Mouse (Mus musculus) intestine, postnatal 0 days (tissue): ENCODE results near the gene Cyp2s1. TPM values are rescaled to one million over a fixed set of nuclear protein-coding genes. Genes with fewer than 3 reads are reported as not detected.
A peak's percentile ranks its signal among the peaks of the same experiment; 100 is the strongest.
"Not testable (repeated sequence)": the region's sequence is repeated elsewhere in the genome, so short reads cannot be mapped to it uniquely, and the experiment has no call there.

Experiments
- ATAC-seq: fragments of 200-750 bp; cut with Nextera tagmentation; 2 replicates; pipeline ENCODE4 v1.8.0; 2017; ENCODE audit warnings: mild to moderate bottlenecking, moderate TSS enrichment, moderate library complexity
- H3K27ac ChIP-seq: fragments of 300-500 bp; sonication (generic); 2 replicates; pipeline ENCODE4 v1.5.1; 2014; ENCODE audit warnings: mild to moderate bottlenecking, low read depth, low read length, moderate library complexity
- H3K27me3 ChIP-seq: fragments of 300-500 bp; sonication (generic); replicated peaks from 2 replicates; pipeline ENCODE4 v1.6.1; 2014; ENCODE audit warnings: low read length, mixed read lengths; ENCODE audit not compliant: control insufficient read depth, insufficient read depth
- H3K36me3 ChIP-seq: fragments of 300-500 bp; sonication (generic); 2 replicates; pipeline ENCODE4 v1.6.1; 2014; ENCODE audit warnings: mild to moderate bottlenecking, moderate library complexity; ENCODE audit not compliant: control insufficient read depth, insufficient read depth
- H3K4me1 ChIP-seq: fragments of 300-500 bp; sonication (generic); replicated peaks from 2 replicates; pipeline ENCODE4 v1.6.1; 2014; ENCODE audit warnings: antibody characterized with exemption, low read length, mixed read lengths; ENCODE audit not compliant: control insufficient read depth, insufficient read depth
- H3K4me2 ChIP-seq: fragments of 300-500 bp; sonication (generic); replicated peaks from 2 replicates; pipeline ENCODE4 v1.6.1; 2014; ENCODE audit warnings: low read depth, mild to moderate bottlenecking, moderate library complexity
- H3K4me3 ChIP-seq: fragments of 300-500 bp; sonication (generic); 2 replicates; pipeline ENCODE4 v1.5.1; 2014; ENCODE audit warnings: low read depth, low read length
- H3K9ac ChIP-seq: fragments of 300-500 bp; sonication (generic); 2 replicates; pipeline ENCODE4 v1.6.1; 2014; ENCODE audit warnings: mild to moderate bottlenecking, low read depth, low read length
- H3K9me3 ChIP-seq: fragments of 300-500 bp; sonication (generic); 2 replicates; pipeline ENCODE4 v1.6.1; 2016; ENCODE audit warnings: mixed run types; ENCODE audit not compliant: control insufficient read depth
- CTCF ChIP-seq: sonication (generic); IDR thresholded peaks from 2 replicates; pipeline ENCODE4 v1.5.1; 2016; ENCODE audit warnings: low read depth, mild to moderate bottlenecking, control low read depth, antibody characterized with exemption, moderate library complexity
- WGBS: fragments of 180-500 bp; shearing (Covaris S2); extraction: QIAGEN DNeasy Blood & Tissue Kit; methylation state at CpG from one replicate; pipeline ENCODE4 v1.1.7; 2014; 5-methylcytosine and 5-hydroxymethylcytosine counted together
- polyA plus RNA-seq: library from polyadenylated mRNA; unstranded; fragments of >200 nt; fragmentation: Nextera tagmentation; extraction: Ambion mirVana; gene quantifications from 2 replicates; pipeline ENCODE4 v1.2.1, GENCODE M21; 2015

The Cyp2s1 gene
- polyA plus RNA-seq, 1 experiment from 2014 or later = 9.7 TPM

- peak; percentile 49 for TF ChIP-seq CTCF
- H3K36me3 ChIP-seq = no peaks in the 10 kb centered on the region
- no peaks in the 10 kb centered on the region for H3K27me3 ChIP-seq
- H3K27ac ChIP-seq = no peak overlapping the region
- no peak for ATAC-seq
- no peak overlapping the region for H3K4me2 ChIP-seq
- 65% methylated on average over 3 of the region's 3 CpGs for WGBS
- H3K4me3 ChIP-seq = no peak overlapping the region
- no peaks in the 10 kb centered on the region for H3K9me3 ChIP-seq
- H3K9ac ChIP-seq = no peak overlapping the region
- 0 out of 2 replicates have a peak, but pooled peaks cover 2% of the 10 kb centered on the region for H3K4me1 ChIP-seq
These were observed 23.0 kb downstream of the Cyp2s1 start for GRCm38 (mm10) chr7:25793679-25794078.

DNA sequence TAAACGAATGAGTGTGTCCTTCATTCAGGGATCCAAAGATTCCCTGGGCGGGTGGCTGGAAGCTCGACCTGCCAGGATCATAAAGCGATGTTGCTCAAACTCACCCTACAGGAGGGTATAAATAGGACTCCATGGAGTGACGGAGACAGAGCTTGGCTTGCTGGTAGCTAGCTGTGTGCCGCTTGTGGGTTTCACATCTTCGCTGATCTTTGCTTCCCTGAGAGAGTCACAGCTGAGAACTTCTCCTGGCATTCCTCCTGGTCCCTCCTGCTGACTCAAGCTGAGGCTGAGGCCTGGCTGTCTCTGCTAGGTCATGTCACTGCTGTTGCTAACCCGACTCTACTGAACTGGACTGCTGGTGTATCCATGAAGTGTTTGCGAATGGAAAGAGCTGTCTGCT is 23.7 kb downstream of the Cyp2s1 start:
- not testable (repeated sequence) for H3K4me3 ChIP-seq, H3K4me2 ChIP-seq, H3K27me3 ChIP-seq, ATAC-seq, H3K9me3 ChIP-seq, H3K36me3 ChIP-seq, H3K4me1 ChIP-seq, H3K9ac ChIP-seq, H3K27ac ChIP-seq
- 49% methylated on average over 9 of the region's 9 CpGs for WGBS

DNA sequence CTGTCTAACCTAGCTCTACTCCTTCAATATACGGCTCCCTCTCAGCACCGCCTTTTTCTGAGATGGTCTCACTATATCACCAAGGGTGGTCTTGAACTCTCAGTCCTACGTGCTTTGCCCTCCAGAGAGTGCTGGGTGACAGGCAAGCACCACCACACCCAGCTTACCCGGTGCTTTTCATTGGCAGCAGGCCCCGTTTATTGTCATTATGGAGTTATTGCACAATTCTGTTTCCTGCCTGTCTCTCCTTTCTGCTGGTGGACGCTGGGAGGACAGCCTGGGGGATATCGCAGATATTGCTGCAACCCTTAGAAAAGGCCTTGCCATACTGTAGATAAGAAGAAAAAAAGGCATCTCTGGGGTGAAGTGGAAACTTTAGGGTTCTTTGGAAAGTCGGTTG is 26.1 kb downstream of the Cyp2s1 start:
- Histone ChIP-seq H3K27me3 (no peaks in the 10 kb centered on the region), H3K4me3 (no peak overlapping the region), H3K36me3 (no peaks in the 10 kb centered on the region), H3K27ac (peak overlapping the region; percentile 35; the same call in 1 of the 2 replicates), H3K9ac (no peak overlapping the region), H3K4me1 (0 out of 2 replicates have a peak, but pooled peaks cover 6% of the 10 kb centered on the region), H3K4me2 (no peak overlapping the region; the same call in 1 of the 2 replicates), H3K9me3 (no peaks in the 10 kb centered on the region)
- 37% methylated on average over 8 of the region's 8 CpGs for WGBS
- no peak for TF ChIP-seq CTCF
- no peak for ATAC-seq

DNA sequence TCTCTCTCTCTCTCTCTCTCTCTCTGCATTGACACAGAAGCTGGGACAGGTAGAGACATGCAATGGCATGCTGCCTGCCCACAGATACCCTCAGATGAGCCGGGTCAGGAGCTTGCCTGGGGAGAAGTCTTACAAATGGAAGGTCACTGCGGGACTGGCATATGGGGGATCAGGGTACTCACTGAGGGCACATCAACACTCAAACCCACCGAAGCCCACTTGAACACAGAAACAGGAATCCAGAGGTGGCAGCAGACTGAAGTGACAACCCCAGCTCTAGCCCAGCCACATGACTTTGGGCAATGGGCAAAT is 27.6 kb downstream of the Cyp2s1 start:
- H3K4me2 ChIP-seq = peak overlapping the region; percentile 89

DNA sequence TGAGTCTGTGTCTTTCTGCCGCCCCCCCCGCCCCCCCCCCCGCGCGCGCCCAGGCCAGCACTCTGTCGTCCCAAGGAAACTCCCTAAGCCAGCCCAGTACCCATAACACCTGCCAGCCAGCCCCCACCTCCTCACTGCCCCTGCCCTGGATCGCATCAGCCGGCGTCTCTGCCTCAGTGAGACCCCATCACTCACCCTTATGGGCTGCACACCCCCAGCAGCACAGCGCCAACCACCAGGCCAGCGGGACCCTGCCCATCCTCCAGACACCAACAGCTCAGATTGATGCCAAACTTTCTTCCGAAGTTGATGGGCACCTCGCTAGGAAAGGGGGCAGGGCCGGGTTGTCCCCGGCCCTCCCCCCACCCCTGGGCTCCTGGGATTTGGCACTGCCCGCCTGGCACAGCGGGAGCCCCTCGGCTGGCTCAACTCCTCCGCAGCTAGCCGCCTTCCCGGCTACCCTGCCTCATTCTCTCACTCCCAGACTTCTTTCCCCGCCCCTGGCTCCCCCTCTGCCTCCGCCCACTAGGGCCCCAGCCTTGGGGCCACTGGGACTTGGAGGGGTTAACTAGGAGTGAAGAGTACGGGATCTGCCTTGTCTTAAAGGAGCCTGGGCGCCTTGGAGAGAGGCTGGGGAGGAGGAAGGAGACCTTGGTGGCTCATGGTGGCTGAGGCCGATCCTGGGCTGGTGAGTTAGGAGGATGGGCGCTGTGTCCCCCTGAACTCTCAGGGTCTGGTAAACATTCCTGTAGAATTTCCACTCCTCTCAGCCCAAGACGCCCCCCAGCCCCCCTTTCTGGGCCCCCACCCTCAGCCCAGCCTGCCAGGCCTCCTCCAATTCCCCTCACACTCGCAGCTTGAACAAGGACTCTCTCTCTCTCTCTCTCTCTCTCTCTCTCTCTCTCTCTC is 28.2 kb downstream of the Cyp2s1 start, which contains the start of gene Axl:
Gene Axl, minus strand, starts transcription at position 486 of the 909 bp plus-strand sequence.
- H3K9me3 ChIP-seq = no peaks in the 10 kb centered on the region
- no peaks in the 10 kb centered on the region for H3K27me3 ChIP-seq
- no peak for TF ChIP-seq CTCF
- peak within 1 kb of the TSS; percentile 46; the same call in 1 of the 2 replicates for H3K27ac ChIP-seq
- peak; percentile 64 for ATAC-seq
- WGBS = under 1% methylated on average over 28 of the region's 30 CpGs
- 0 out of 2 replicates have a peak, but pooled peaks cover 6% of the 10 kb centered on the region for H3K4me1 ChIP-seq
- H3K4me2 ChIP-seq = peak within 1 kb of the TSS; percentile 89
- no peaks in the 10 kb centered on the region for H3K36me3 ChIP-seq
- H3K4me3 ChIP-seq = peak within 1 kb of the TSS; percentile 58
- H3K9ac ChIP-seq = peak within 1 kb of the TSS; percentile 58

More for the DNA sequence above, 27.6 kb downstream of the Cyp2s1 start:
- no peak overlapping the region for H3K27ac ChIP-seq
- H3K4me3 ChIP-seq = peak overlapping the region; percentile 58
- TF ChIP-seq CTCF = no peak
- no peaks in the 10 kb centered on the region for H3K36me3 ChIP-seq
- H3K27me3 ChIP-seq = no peaks in the 10 kb centered on the region
- H3K9ac ChIP-seq = peak overlapping the region; percentile 58; the same call in 1 of the 2 replicates
- no peaks in the 10 kb centered on the region for H3K9me3 ChIP-seq
- no peak for ATAC-seq
- 0 out of 2 replicates have a peak, but pooled peaks cover 6% of the 10 kb centered on the region for H3K4me1 ChIP-seq
- 25% methylated on average over 3 of the region's 3 CpGs for WGBS

DNA sequence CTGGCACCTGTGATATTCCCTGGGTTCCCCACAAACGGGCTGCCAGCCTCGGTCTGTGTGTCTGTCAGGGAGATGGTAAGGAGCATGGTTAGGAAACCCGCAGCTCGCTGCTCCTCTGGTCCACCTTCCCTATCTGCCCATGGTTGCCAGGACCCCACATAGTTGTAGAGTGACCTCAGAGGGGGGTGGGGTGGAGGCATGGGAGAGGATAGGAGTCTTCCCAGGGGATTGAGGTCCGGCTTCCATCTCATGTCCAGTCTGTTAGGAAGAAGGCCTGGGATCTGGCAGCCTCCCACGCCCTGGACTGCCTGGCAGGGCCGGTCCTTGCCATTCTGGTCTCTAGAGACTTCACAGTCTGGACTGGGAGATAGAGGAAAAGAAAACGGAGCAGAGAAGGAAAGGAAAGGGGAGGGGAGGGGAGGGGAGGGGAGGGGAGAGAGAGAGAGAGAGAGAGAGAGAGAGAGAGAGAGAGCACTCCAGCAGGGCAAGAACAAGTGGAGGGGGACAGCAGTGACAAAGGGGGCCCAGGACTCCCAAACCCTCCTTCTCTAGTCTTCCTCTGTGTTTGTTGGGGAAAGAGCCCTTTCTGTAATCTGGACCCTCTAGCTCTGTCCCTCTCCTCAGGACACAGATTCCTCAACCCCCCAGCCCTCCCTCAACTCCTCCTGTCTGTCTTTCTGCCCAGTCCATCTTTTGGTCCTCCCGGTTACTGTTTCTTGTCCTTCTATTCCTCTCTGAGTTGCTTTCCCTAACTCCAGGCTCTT is 29.1 kb downstream of the Cyp2s1 start:
- Histone ChIP-seq H3K36me3 (no peaks in the 10 kb centered on the region), H3K27me3 (no peaks in the 10 kb centered on the region), H3K9me3 (no peaks in the 10 kb centered on the region), H3K4me1 (0 out of 2 replicates have a peak, but pooled peaks cover 6% of the 10 kb centered on the region), H3K27ac (peak overlapping the region; percentile 46; the same call in 1 of the 2 replicates), H3K4me3 (peak overlapping the region; percentile 58), H3K9ac (0 out of 2 replicates have a peak overlapping the region, but pooled peaks have one; percentile 58), H3K4me2 (peak overlapping the region; percentile 89)
- no peak for TF ChIP-seq CTCF
- WGBS = 35% methylated on average over 9 of the region's 9 CpGs
- no peak for ATAC-seq
